Mouse (Mus musculus): ENCODE measurements around the gene Ccin. TPM values are rescaled to one million over a fixed set of nuclear protein-coding genes. Genes with fewer than 3 reads are reported as not detected.

Gene Ccin
- not detected in 2 replicates for polyA plus RNA-seq (2015; fragmentation: Nextera tagmentation; extraction: Ambion mirVana)

GRCm38 (mm10) chr4:43983181-43983580 is at the start of gene Ccin:
TSS of gene Ccin (plus strand) at chr4:43983483.
- Histone ChIP-seq H3K4me1 (replicated peaks) (peaks cover 21% of the 10 kb centered on the region), H3K27ac (replicated peaks) (no peak within 1 kb of the TSS), H3K9ac (peak within 1 kb of the TSS; percentile 70), H3K27me3 (no peaks in the 10 kb centered on the region), H3K36me3 (no peaks in the 10 kb centered on the region), H3K9me3 (no peaks in the 10 kb centered on the region), H3K4me2 (peak within 1 kb of the TSS; percentile 68), H3K4me3 (peak within 1 kb of the TSS; percentile 34)
- ATAC-seq (ENCODE audit: low read depth): no peak
- 73% methylated on average over 11 of the region's 11 CpGs for WGBS

GRCm38 (mm10) chr4:43936186-43936585 is 47.1 kb upstream of the Ccin start:
- no peaks in the 10 kb centered on the region for H3K27me3 ChIP-seq
- H3K4me2 ChIP-seq: no peak overlapping the region
- H3K4me3 ChIP-seq: no peak overlapping the region
- no peak overlapping the region for H3K27ac ChIP-seq (replicated peaks)
- H3K9me3 ChIP-seq: no peaks in the 10 kb centered on the region
- WGBS: 90% methylated on average over 4 of the region's 4 CpGs
- no peaks in the 10 kb centered on the region for H3K4me1 ChIP-seq (replicated peaks)
- no peak overlapping the region for H3K9ac ChIP-seq
- ATAC-seq (ENCODE audit: low read depth): no peak
- H3K36me3 ChIP-seq: peaks cover 83% of the 10 kb centered on the region

GRCm38 (mm10) chr4:43936749-43937674 is 46.3 kb upstream of the Ccin start:
- H3K27ac ChIP-seq (replicated peaks): no peak overlapping the region
- H3K9ac ChIP-seq: no peak overlapping the region
- no peak overlapping the region for H3K4me2 ChIP-seq
- no peak overlapping the region for H3K4me3 ChIP-seq
- no peak for ATAC-seq (ENCODE audit: low read depth)
- H3K27me3 ChIP-seq: no peaks in the 10 kb centered on the region
- peaks cover 83% of the 10 kb centered on the region for H3K36me3 ChIP-seq
- WGBS: 83% methylated on average over 14 of the region's 14 CpGs
- no peaks in the 10 kb centered on the region for H3K4me1 ChIP-seq (replicated peaks)
- no peaks in the 10 kb centered on the region for H3K9me3 ChIP-seq

DNA sequence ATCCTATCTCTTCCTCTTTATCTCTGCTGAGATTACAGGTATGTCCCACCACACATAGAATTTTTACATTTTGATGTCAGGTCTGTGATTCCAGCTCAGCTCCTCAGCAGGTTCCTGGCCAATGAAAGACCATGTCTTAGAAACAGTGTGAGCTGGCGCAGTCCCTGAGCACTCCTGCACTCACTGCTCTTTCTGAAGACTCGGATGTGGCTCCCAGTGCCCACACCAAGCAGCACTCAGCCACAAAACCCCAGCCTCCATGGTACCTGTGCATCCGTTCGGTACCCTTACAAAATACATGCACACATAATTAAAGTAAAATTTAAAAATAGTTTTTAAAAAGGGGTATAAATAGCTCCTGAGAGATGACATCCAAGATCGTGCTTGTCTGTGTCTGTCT is 42.0 kb upstream of the Ccin start:
- H3K9ac ChIP-seq: no peak overlapping the region
- no peak overlapping the region for H3K27ac ChIP-seq (replicated peaks)
- H3K4me2 ChIP-seq: no peak overlapping the region
- H3K4me3 ChIP-seq: no peak overlapping the region
- H3K9me3 ChIP-seq: no peaks in the 10 kb centered on the region
- H3K36me3 ChIP-seq: peaks cover 82% of the 10 kb centered on the region
- no peaks in the 10 kb centered on the region for H3K4me1 ChIP-seq (replicated peaks)
- H3K27me3 ChIP-seq: no peaks in the 10 kb centered on the region
- 95% methylated on average over 5 of the region's 5 CpGs for WGBS
- ATAC-seq (ENCODE audit: low read depth): no peak

DNA sequence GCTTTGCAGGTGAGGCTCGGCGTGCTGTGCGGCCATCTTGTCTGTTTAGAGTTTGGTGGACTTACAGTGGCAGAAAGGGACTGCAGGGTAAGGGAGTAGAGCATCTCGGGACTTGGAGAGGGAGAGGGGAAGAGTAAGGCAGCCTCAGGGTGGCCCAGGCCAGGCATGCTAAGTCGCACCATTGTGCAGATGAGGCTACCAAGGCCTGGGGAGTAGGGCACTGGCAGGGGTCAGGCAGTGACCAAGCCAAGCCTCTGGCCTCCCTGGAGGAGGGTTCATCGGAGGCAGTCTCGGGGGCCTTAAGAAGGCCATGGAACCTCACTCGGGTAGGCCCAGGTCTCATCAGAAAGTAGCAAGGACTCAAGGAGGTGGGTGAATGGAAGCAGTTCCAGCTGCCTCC is 40.9 kb upstream of the Ccin start:
- no peaks in the 10 kb centered on the region for H3K9me3 ChIP-seq
- no peaks in the 10 kb centered on the region for H3K4me1 ChIP-seq (replicated peaks)
- H3K36me3 ChIP-seq: peaks cover 73% of the 10 kb centered on the region
- H3K4me3 ChIP-seq: no peak overlapping the region
- 91% methylated on average over 8 of the region's 8 CpGs for WGBS
- ATAC-seq (ENCODE audit: low read depth): no peak
- H3K27ac ChIP-seq (replicated peaks): no peak overlapping the region
- no peak overlapping the region for H3K4me2 ChIP-seq
- H3K9ac ChIP-seq: no peak overlapping the region
- no peaks in the 10 kb centered on the region for H3K27me3 ChIP-seq

DNA sequence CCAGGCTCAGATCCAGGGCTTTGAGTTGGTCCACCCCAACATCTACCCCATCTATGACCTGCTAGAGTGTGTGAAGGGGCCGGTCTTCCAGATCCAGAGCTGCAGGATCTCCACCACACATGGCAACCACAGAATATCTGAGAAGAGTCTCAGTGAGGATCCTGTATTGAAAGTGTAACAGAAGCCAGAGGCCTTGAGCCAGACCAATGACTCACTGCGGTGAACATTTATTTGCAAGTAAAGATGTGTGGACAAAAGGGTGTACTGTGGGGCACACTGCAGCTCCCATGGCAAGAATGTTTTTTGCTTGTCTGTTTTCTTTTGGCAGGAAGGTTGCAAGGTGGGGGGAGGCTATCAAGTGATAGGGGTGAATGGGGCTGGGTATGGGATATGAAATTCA is 35.7 kb upstream of the Ccin start:
- Histone ChIP-seq H3K9ac (no peak overlapping the region), H3K4me2 (no peak overlapping the region), H3K27ac (replicated peaks) (no peak overlapping the region), H3K27me3 (no peaks in the 10 kb centered on the region), H3K4me3 (no peak overlapping the region), H3K9me3 (no peaks in the 10 kb centered on the region), H3K36me3 (peaks cover 26% of the 10 kb centered on the region), H3K4me1 (replicated peaks) (no peaks in the 10 kb centered on the region)
- ATAC-seq (ENCODE audit: low read depth): no peak
- 97% methylated on average over 2 of the region's 2 CpGs for WGBS

DNA sequence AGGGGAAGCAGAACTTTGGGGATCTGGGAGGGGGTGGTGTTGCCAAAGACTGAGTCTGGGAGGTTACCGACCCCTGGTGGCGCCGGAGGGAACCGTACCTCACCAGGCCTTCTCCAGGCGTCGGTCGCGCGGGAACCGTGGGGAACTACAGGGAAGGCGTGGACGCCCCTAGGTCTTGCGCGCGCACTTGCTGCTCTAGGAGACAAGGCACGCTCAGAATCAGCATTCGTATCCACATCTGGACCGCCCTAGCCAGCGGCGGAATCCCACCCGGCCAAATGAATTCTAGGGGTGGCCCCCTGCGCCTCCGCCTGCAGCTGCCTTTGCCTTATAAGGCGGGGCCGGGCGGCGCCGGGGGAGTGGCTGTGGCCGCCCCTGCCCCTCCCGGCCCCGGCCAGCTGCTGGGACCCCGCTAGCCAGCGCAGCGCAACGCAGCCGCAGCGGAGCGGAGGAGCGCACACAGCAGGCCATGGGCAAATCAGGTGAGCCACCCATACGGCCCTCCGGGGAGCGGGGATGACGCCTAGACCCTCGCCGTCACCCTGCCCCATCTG is 25.9 kb upstream of the Ccin start, which contains the start of gene Glipr2:
Gene Glipr2, plus strand, starts transcription at position 110 of the 554 bp plus-strand sequence.
- H3K27ac ChIP-seq (replicated peaks): peak within 1 kb of the TSS; percentile 90
- peak within 1 kb of the TSS; percentile 90 for H3K4me2 ChIP-seq
- H3K27me3 ChIP-seq: no peaks in the 10 kb centered on the region; the same call in 1 of the 2 replicates
- H3K4me3 ChIP-seq: peak within 1 kb of the TSS; percentile 77
- peak; percentile 92 for ATAC-seq (ENCODE audit: low read depth)
- peak within 1 kb of the TSS; percentile 85 for H3K9ac ChIP-seq
- H3K9me3 ChIP-seq: no peaks in the 10 kb centered on the region
- H3K36me3 ChIP-seq: no peaks in the 10 kb centered on the region
- WGBS: under 1% methylated on average over 43 of the region's 45 CpGs
- peaks cover 22% of the 10 kb centered on the region for H3K4me1 ChIP-seq (replicated peaks)

- WGBS: under 1% methylated on average over 26 of the region's 26 CpGs
- Histone ChIP-seq H3K4me3 (peak overlapping the region; percentile 77), H3K4me2 (peak overlapping the region; percentile 90), H3K4me1 (replicated peaks) (peaks cover 22% of the 10 kb centered on the region), H3K9ac (peak overlapping the region; percentile 85), H3K27ac (replicated peaks) (peak overlapping the region; percentile 90), H3K9me3 (no peaks in the 10 kb centered on the region), H3K27me3 (no peaks in the 10 kb centered on the region; the same call in 1 of the 2 replicates), H3K36me3 (no peaks in the 10 kb centered on the region)
- peak; percentile 87 for ATAC-seq (ENCODE audit: low read depth)
Observed at GRCm38 (mm10) chr4:43957846-43958461, 25.3 kb upstream of the Ccin start.

DNA sequence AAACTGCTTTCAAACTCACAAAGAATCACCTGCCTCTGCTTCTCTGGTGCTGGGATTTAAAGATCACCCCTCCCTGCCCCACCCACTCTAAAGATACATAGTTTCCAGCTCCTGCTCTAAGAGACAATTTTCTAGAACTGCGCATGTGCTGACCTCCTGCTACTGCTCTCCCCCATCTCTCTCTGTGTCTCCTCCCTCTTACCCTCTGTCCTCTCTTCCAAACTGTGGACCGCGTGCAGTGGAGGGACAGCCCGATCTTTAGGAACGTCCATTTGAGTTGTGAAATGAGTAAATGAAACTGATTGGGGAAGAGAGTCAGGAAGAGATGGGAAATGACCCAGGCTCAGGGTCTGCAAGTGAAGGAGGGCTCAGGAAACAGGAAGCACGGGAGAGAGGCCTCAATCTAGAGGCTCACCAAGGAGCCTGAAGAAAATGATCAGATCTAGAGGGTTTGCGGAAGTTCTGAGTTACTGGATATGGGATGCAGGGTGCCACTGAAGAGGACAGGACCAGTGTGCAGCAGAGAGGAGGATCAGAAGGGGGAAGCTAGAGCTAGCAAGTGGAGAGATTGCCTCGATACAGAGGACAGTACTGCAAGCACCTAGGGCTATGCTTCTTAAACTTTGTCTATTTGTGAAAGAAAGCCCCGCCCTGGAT is 23.6 kb upstream of the Ccin start:
- Histone ChIP-seq H3K36me3 (no peaks in the 10 kb centered on the region), H3K4me1 (replicated peaks) (peaks cover 22% of the 10 kb centered on the region), H3K9ac (0 out of 2 replicates have a peak overlapping the region, but pooled peaks have one; percentile 4), H3K27me3 (no peaks in the 10 kb centered on the region; the same call in 1 of the 2 replicates), H3K27ac (replicated peaks) (no peak overlapping the region), H3K4me3 (no peak overlapping the region), H3K9me3 (no peaks in the 10 kb centered on the region), H3K4me2 (peak overlapping the region; percentile 90)
- WGBS: 73% methylated on average over 9 of the region's 9 CpGs
- no peak for ATAC-seq (ENCODE audit: low read depth)

DNA sequence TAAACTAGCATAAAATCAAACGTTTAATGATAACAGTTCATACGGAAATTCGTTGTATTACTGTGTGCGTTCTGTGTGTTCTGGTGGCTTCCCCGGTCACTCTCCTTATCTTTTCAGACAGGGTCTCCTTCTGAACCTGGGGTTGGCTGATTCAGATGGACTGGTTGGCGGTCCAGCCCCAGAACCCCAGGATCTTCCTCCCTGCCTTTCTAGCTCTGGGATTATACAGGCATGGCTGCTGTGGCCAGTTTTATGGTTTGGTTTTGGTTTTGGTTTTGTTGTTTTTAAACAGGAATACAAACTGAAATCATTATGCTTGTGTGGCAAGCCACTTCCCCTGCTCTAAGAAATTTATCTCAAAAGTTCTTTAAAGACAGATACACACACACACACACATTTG is 23.1 kb upstream of the Ccin start:
- peaks cover 22% of the 10 kb centered on the region for H3K4me1 ChIP-seq (replicated peaks)
- ATAC-seq (ENCODE audit: low read depth): no peak
- 91% methylated on average over 6 of the region's 6 CpGs for WGBS
- H3K4me3 ChIP-seq: no peak overlapping the region
- H3K4me2 ChIP-seq: peak overlapping the region; percentile 90; the same call in 1 of the 2 replicates
- no peak overlapping the region for H3K27ac ChIP-seq (replicated peaks)
- H3K9ac ChIP-seq: no peak overlapping the region
- no peaks in the 10 kb centered on the region; the same call in 1 of the 2 replicates for H3K27me3 ChIP-seq
- no peaks in the 10 kb centered on the region for H3K9me3 ChIP-seq
- H3K36me3 ChIP-seq: no peaks in the 10 kb centered on the region

DNA sequence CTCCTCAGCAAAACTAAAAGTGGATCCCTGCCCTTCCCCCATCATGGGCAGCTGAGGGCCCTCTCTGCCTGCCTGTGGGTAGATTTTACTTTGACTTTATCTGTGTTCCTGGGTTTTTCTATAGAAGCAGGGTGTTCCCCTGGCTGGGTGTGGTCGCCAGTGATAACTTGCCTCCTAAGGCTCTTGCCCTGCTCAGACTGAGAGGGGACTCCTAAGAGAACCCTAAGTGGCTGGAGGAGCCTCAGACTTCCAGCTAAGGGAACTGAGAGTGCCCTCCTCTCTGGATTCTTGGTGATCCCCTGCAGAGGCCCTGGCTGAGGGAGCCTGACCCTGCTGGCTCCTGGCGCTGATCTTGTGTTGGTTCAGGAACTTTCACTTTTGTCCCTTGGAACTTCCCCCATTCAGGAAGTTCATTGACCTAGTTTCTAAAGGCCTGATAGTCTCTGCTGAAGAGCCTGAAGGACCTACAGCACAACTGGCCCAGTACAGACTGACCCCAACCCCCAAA is 18.9 kb upstream of the Ccin start:
- H3K4me3 ChIP-seq: no peak overlapping the region
- no peak overlapping the region for H3K4me2 ChIP-seq
- H3K36me3 ChIP-seq: peaks cover 3% of the 10 kb centered on the region; the same call in 1 of the 2 replicates
- WGBS: 53% methylated on average over 2 of the region's 2 CpGs
- no peak for ATAC-seq (ENCODE audit: low read depth)
- H3K9ac ChIP-seq: no peak overlapping the region
- no peak overlapping the region for H3K27ac ChIP-seq (replicated peaks)
- no peaks in the 10 kb centered on the region for H3K9me3 ChIP-seq
- H3K4me1 ChIP-seq (replicated peaks): peaks cover 25% of the 10 kb centered on the region
- no peaks in the 10 kb centered on the region for H3K27me3 ChIP-seq
